Mouse (Mus musculus) MN1 (cell line): ENCODE measurements around the gene Heatr9.

ENCODE experiments used
- DNase-seq: peaks from one replicate; pipeline ENCODE4 v3.0.0-alpha.2; 2016; ENCODE audit warnings: low spot score

Gene Heatr9

DNA sequence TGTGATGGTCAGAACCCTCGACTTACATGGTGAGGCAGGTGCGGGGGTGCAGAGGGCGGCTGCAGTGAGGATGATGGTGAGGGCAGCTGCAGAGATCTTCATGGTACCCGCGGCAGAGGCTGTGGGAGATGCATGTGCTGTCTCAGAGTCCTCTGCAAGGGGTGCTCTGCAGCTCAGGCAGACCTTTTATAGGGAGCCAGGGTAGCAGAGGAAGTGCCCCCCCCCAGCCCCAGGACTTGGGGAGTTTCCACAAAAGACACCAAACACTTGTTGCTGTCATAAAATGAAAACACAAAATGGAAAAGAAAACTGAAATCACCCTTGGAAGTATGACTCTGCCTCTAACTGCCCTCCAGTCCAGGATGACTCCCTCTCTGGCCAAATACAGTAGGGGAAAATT is 8.4 kb upstream of the Heatr9 start, which contains the start of gene Ccl5:
TSS of gene Ccl5 (minus strand) at position 159 of the 400 bp plus-strand sequence.
- no peak for DNase-seq

DNA sequence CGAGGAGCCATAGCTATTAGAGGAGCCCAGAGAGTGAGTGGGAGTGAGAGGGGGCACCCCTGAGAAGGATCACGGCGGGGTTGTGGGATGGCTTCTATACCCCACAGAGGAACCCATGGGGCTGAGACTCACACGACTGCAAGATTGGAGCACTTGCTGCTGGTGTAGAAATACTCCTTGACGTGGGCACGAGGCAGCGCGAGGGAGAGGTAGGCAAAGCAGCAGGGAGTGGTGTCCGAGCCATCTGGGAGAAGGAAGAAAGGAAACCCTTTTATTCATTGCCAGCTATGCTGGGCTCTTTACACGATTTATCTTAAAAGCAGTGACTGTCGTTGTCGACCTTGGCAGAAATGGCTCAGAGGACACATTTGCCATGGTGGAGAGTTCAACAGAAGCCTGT is 7.0 kb upstream of the Heatr9 start:
- DNase-seq, result no peak

DNA sequence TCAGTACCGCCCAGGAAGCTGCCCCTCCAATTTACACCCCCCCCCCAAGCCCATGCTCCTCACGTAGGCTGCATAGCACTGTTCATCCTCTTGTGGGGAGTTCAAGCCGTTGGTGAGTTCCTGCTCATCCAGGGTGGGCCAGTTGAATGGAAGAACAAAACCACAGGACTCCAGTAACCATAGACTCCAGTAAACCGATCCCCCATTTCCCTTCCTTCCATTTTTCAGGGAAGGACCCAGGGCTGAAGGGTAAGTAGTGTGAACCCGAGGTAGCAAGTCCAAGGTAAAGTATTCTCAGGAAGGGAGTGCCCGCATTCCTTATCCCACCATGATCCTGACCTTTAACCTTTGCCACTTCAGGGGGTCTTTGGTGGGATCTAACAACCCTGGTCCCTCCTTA is 3.6 kb downstream of the Heatr9 start:
- DNase-seq, result no peak

DNA sequence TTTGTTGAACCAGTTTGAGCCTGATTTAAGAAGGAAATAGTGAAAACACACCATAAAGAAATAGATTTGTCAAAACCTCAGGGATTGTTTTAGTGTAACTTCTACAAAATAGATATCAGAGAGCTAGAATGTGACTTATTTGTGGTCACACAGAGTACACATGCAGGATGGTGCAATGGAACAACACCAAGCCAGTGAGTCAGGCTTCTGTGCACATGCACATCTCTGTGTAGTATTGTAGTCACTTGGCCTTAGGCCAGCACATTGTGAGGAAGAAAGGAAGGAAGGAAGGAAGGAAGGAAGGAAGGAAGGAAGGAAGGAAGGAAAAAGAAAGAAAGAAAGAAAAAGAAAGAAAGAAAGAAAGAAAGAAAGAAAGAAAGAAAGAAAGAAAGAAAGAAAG is 4.8 kb downstream of the Heatr9 start:
- no peak for DNase-seq

DNA sequence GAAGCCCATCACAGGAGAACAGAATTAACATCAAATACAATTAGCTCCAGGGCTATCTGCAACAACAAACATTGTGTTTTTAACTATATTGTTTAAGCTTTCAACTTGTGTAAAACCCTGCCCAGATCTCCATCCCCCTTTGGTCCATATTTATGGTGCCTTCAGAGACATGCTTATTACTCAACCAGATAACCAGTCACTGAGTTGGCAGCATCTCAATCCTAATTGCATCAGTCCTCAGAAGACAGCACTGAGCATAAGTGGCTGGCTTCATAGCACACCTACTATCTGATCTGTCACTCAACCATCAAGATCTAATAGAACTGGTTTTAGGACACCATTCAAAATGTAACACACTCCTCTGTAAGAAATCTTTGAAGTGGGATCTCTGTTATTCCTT is 12.5 kb downstream of the Heatr9 start:
- peak; percentile 23 for DNase-seq

DNA sequence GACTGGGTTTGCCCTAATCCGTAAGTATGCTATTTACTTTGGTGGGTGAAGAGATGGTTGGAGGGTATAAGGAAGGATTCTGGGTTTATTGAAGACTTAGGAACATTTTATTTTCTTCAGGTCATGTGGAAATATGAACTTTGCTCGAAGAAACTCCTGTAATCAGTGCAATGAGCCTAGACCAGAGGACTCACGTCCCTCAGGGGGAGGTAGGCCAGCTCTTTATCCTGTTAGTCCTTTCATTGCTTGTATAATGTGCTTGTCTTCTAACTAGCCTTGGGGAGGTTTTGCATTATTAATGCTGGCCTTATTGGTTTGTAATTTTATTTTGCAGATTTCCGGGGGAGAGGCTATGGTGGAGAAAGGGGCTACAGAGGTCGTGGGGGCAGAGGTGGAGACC is 17.7 kb downstream of the Heatr9 start:
- DNase-seq, result no peak

DNA sequence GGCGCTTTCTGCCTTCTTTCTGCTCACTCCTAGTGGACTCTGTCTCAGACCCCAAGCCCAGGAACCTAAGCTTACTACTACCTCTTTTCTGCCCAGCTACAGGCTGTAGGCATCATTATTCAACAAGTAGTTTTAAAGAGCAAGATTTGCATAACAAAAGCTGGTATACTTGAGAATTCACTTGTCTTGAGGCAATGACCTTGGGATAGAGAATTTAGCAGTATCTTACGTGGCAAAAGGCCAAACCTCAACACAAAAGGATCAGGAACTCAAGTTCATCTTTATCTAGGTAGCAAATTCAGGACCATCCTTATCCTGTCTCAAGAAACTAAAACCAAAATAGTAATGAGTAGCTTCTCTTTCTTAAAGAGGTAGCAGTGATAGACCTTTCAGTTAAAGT is 26.4 kb downstream of the Heatr9 start:
- DNase-seq, result no peak

DNA sequence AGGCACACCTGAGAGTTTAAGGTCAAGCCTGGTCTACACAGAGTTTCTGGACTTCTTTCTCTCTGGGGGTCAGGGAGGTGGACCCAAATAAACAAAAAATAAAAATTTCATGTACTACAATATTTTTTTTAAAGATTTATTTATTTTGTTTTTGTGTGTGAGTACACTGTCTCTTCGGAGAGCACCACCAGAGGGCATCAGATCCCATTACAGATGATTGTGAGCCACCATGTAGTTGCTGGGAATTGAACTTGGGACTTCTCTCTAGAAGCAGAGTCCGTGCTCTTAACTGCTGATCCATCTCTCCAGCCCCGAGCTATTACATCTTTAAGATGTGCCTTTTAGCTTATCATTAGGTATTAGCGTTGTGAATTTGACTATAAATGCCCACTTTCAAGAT is 30.5 kb downstream of the Heatr9 start:
- DNase-seq, result no peak

DNA sequence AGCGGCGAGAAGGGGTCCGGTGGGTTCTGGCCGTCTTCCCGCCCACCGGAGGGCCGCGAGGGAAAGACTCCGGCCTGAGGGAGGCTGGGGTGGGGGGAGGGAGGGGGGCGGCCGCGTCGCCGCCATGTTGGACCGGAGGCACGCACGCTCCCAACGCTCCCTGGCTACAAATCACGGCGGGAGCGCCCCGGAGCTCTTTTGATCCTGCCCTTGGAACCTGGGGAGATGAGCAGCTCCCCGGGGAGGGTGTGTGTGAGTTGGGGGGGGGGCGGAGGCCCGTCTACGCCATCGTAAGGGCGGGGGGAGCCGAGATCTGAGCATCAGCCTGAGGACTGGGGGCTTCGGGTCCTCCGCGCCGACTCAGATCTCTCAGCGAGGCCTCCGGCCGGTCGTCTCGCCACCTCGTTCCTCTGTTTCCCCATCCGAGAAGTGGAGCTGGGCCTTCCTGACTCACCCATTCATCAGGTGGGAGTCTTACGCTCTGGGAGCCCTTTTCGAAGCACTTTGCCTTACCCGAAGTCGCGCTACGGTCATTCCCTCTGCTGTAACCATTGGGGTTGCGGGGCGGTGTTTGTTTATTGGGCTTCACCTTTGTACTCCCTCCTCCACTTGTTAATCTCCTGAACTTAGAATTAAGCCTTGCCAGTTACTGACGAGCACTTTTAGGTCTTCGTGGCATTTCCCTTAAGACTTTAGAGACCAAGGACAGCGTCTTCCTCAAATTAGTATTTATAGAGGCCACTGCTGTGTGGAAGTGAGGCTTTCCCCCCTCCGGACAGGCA is 48.5 kb downstream of the Heatr9 start:
- peak; percentile 43 for DNase-seq

DNA sequence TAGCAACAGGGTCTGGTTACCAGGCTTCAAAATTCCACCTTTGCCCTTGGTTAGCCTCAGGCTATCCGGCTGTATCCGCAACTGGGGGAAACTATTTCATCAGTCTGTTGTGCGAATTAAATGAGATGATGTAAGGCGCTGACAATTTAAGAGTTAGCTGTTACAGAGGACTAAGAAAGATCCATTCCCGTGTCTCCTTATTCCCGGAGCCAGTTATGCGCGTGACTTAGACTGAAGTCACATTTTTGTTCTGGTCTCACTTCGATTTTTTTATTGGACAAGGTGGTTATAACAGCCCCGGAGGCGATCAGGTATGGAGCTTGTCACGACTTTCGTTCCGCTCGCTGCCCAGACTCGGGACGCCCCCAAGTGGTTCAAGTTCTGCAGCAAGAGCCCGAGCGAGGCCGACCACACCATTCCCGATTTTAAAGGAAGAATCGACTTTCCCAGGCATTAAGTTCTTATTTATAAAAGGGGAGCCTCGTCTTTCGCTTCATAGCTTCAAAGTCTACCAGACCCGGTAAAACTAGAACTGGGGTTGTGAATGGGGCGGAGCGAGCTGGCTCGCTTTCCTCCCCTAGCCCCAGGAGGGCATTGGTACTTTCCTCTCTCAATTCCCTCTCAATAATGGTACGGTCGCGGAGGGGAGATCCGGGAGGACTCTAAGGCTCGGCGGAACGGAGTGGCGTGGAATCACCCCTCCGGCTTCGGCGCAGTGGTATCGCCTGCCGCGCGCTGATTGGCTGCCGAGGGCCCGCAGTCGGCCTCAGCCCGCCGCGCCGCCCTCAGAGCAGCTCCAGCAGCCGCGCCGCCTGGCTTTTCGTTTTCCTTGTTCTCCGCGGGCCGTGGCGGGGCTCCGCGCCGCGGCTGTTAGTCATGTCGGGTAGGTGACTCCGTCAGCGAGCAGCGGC is 49.4 kb downstream of the Heatr9 start, which contains the start of gene Taf15:
TSS of gene Taf15 (plus strand) at position 763 of the 911 bp plus-strand sequence.
- peak; percentile 99 for DNase-seq

DNA sequence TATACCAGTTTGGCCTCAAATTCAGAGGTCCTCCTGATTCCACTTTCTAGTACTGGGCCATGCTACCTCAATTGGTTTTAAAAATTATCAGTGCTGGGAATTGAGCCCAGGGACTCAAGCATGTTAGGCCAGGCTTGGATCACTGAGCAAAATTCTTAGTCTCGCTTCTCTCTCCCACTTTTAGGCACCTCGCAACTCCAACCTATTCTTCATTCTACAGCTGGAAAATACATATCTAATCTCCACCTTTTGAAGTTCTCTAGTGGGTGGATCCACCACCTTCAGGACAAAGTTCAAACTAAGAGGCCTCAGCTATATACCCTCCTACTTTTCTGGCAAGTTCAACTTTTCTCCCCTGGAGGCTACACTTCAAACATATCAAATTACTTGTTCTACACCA is 50.2 kb downstream of the Heatr9 start:
- DNase-seq, result no peak

DNA sequence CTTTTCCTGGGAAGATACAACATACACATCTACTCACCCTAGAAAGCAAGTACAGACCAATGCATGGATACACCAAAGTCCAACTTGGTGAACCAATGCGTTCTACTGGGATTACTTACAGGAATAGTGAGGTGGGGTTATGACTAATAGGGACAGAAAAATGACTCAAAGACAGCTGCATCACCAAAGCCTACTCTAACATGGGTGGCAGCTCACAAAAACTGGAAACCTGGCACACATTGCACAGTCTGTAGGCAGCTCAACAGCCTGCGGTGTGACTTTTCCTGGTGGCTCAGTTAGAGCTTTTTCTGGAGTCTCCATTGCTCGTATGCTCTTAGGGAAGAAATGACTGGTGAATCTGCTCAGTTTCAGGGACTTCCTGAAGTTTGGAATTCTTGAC is 53.2 kb downstream of the Heatr9 start:
- no peak for DNase-seq

DNA sequence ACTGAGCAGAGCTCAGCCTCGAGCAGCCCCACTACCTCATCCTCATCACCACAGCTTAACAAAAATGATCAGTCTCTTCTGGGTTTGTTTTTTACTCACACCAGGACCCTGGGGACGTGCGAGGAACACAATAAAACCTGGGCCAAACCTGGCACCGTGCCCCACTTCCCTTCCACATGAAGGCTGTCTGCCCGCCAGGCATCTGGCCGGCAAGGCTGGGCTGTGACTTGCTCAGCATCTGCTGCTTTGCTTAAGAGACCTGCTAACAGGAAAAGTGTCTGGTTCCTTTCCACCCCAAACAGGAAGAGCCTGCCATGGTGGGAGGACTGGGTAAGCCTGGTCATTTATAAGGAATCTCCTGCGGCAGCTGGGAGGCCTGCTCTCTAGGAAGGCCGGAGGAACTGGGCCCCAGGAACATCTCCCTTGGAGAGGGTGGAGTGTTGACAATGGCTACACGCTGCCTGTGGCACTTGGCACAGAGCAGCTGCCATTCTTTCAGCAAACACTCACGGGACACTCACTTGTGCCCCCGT is 54.8 kb downstream of the Heatr9 start:
- DNase-seq, result peak; percentile 91

DNA sequence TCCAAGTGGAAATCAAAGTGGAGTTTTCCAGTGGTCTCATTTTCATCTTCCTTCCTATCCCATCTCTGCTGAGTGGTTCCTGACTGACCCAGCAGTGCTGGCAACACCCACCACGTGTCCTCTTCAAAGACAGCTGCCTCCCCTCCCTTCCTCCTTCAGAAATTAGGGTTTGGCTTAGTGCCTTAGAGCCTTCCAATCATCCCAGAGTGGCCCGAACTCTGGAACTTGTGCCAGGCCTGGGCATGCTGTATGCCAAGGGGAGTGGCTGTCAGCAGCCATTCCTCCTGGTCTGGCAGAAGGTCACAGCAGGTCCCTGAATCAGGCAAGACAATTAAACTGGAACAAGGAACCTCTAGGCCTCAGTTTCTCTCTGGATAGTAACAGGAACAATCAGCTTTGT is 56.0 kb downstream of the Heatr9 start:
- peak; percentile 73 for DNase-seq

DNA sequence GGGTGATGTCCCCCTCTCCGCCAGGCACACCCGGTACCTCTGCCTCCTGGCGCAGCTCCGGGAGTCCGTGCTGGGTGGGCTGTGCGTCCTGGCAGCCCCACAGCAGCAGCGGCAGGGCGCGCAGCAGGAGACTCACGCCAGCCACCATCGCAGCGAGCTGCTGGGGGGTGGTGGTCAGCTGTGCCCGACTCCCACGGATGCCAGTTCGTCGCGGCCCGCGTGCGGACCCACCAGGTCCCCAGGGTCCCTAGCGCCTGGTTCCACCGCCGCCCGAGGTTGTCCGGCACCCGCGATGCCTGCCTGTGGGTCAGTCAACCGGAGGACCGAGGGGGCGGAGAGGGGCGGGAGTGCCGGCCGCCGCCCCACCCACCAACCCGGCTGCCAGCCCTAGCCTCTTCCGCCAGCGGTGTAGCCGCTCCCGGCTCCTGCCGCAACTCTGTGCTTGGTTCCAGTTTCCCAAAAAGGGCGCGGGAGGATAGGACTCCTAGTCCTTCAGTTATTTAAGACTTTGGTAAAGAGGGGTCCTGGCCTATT is 59.2 kb downstream of the Heatr9 start, which contains the start of gene Mmp28:
TSS of gene Mmp28 (minus strand) at position 361 of the 534 bp plus-strand sequence.
- peak; percentile 70 for DNase-seq
